Mouse (Mus musculus): ENCODE data around the gene Gpr34.

- TF ChIP-seq CTCF (IDR thresholded peaks at IDR 0.05; ENCODE audit: low read depth, low read length) (no peak), GATA1 (IDR thresholded peaks at IDR 0.05; ENCODE audit: borderline replicate concordance, low read length) (no peak)
These were observed 27.5 kb downstream of the Gpr34 start for GRCm38 (mm10) chrX:13659201-13659890.

Measured in G1E (cell line).